Mouse (Mus musculus): ENCODE measurements around the gene Adgrl2.
A peak's percentile ranks its signal among the peaks of the same experiment; 100 is the strongest.

Adgrl2 gene

GRCm38 (mm10) chr3:148886956-148887355 is 103.4 kb downstream of the Adgrl2 start:
- DNase-seq (ENCODE audit: low read depth in 2 of 2, low spot score in 2 of 2): no peak

GRCm38 (mm10) chr3:148885980-148886668 is 104.2 kb downstream of the Adgrl2 start:
- no peak for DNase-seq (ENCODE audit: low read depth in 2 of 2, low spot score in 2 of 2)

GRCm38 (mm10) chr3:148885184-148885583 is 105.2 kb downstream of the Adgrl2 start:
- no peak for DNase-seq (ENCODE audit: low read depth in 2 of 2, low spot score in 2 of 2)

GRCm38 (mm10) chr3:148881431-148881830 is 108.9 kb downstream of the Adgrl2 start:
- no peak for DNase-seq (ENCODE audit: low read depth in 2 of 2, low spot score in 2 of 2)

GRCm38 (mm10) chr3:148872563-148872962 is 117.8 kb downstream of the Adgrl2 start:
- no peak for DNase-seq (ENCODE audit: low read depth in 2 of 2, low spot score in 2 of 2)

- no peak for DNase-seq (ENCODE audit: low read depth in 2 of 2, low spot score in 2 of 2)
Measured at GRCm38 (mm10) chr3:148871792-148872464, 118.4 kb downstream of the Adgrl2 start.

- DNase-seq (ENCODE audit: low read depth in 2 of 2, low spot score in 2 of 2): no peak
Measured at GRCm38 (mm10) chr3:148867618-148868017, 122.7 kb downstream of the Adgrl2 start.

GRCm38 (mm10) chr3:148866633-148867032 is 123.7 kb downstream of the Adgrl2 start:
- no peak for DNase-seq (ENCODE audit: low read depth in 2 of 2, low spot score in 2 of 2)

- no peak for DNase-seq (ENCODE audit: low read depth in 2 of 2, low spot score in 2 of 2)
Measured at GRCm38 (mm10) chr3:148866053-148866452, 124.3 kb downstream of the Adgrl2 start.

- no peak for DNase-seq (ENCODE audit: low read depth in 2 of 2, low spot score in 2 of 2)
Measured at GRCm38 (mm10) chr3:148865234-148865633, 125.1 kb downstream of the Adgrl2 start.

GRCm38 (mm10) chr3:148861860-148862259 is 128.5 kb downstream of the Adgrl2 start:
- no peak for DNase-seq (ENCODE audit: low read depth in 2 of 2, low spot score in 2 of 2)

GRCm38 (mm10) chr3:148854306-148854910 is 135.9 kb downstream of the Adgrl2 start:
- DNase-seq (ENCODE audit: low read depth in 2 of 2, low spot score in 2 of 2): no peak

- no peak for DNase-seq (ENCODE audit: low read depth in 2 of 2, low spot score in 2 of 2)
Measured at GRCm38 (mm10) chr3:148853372-148853771, 137.0 kb downstream of the Adgrl2 start.

GRCm38 (mm10) chr3:148852556-148852955 is 137.8 kb downstream of the Adgrl2 start:
- DNase-seq (ENCODE audit: low read depth in 2 of 2, low spot score in 2 of 2): peak; percentile 7 to 23

GRCm38 (mm10) chr3:148850821-148851220 is 139.5 kb downstream of the Adgrl2 start:
- peak; percentile 13 to 24 for DNase-seq (ENCODE audit: low read depth in 2 of 2, low spot score in 2 of 2)

- DNase-seq (ENCODE audit: low read depth in 2 of 2, low spot score in 2 of 2): no peak
Measured at GRCm38 (mm10) chr3:148848366-148848765, 142.0 kb downstream of the Adgrl2 start.

GRCm38 (mm10) chr3:148844182-148844581 is 146.2 kb downstream of the Adgrl2 start:
- no peak for DNase-seq (ENCODE audit: low read depth in 2 of 2, low spot score in 2 of 2)

- no peak for DNase-seq (ENCODE audit: low read depth in 2 of 2, low spot score in 2 of 2)
Measured at GRCm38 (mm10) chr3:148842533-148842932, 147.8 kb downstream of the Adgrl2 start.

GRCm38 (mm10) chr3:148838835-148839296 is 151.5 kb downstream of the Adgrl2 start:
- no peak for DNase-seq (ENCODE audit: low read depth in 2 of 2, low spot score in 2 of 2)

- DNase-seq (ENCODE audit: low read depth in 2 of 2, low spot score in 2 of 2): no peak
Measured at GRCm38 (mm10) chr3:148838095-148838834, 152.1 kb downstream of the Adgrl2 start.

GRCm38 (mm10) chr3:148835136-148835535 is 155.2 kb downstream of the Adgrl2 start:
- no peak for DNase-seq (ENCODE audit: low read depth in 2 of 2, low spot score in 2 of 2)

Measured in CD8-positive naive resting alpha-beta T cell, adult 2 months (primary cell).